Mouse (Mus musculus): ENCODE results near the gene Pigr. TPM values are rescaled to one million over a fixed set of nuclear protein-coding genes. Genes with fewer than 3 reads are reported as not detected.

Pigr gene
- 0.13 and 0.21 TPM in 2 replicates for polyA plus RNA-seq (2015; fragmentation: Nextera tagmentation; extraction: Ambion mirVana)

GRCm38 (mm10) chr1:130826448-130826847 lies at the start of gene Pigr:
TSS of gene Pigr (plus strand) at chr1:130826684.
- no peak for ATAC-seq (ENCODE audit: low read depth)
- Histone ChIP-seq H3K36me3 (no peaks in the 10 kb centered on the region), H3K27me3 (no peaks in the 10 kb centered on the region), H3K9ac (no peak within 1 kb of the TSS), H3K4me3 (replicated peaks) (no peak within 1 kb of the TSS), H3K9me3 (replicated peaks) (no peaks in the 10 kb centered on the region), H3K4me2 (no peak within 1 kb of the TSS), H3K4me1 (replicated peaks) (peaks cover 8% of the 10 kb centered on the region; the same call in 1 of the 2 replicates), H3K27ac (no peak within 1 kb of the TSS)
- DNase-seq: no peak
- WGBS (ENCODE audit: insufficient replicate concordance): 61% methylated on average over 5 of the region's 5 CpGs

- 70% methylated on average over 3 of the region's 3 CpGs for WGBS (ENCODE audit: insufficient replicate concordance)
- H3K4me2 ChIP-seq: no peak overlapping the region
- ATAC-seq (ENCODE audit: low read depth) (no peak), DNase-seq (no peak)
- H3K9me3 ChIP-seq (replicated peaks): no peaks in the 10 kb centered on the region
- H3K36me3 ChIP-seq: no peaks in the 10 kb centered on the region
- H3K27ac ChIP-seq: no peak overlapping the region
- 0 out of 2 replicates have a peak, but pooled peaks cover 3% of the 10 kb centered on the region for H3K4me1 ChIP-seq (replicated peaks)
- no peak overlapping the region for H3K4me3 ChIP-seq (replicated peaks)
- H3K27me3 ChIP-seq: no peaks in the 10 kb centered on the region
- H3K9ac ChIP-seq: no peak overlapping the region
These were observed 46.6 kb upstream of the Pigr start for GRCm38 (mm10) chr1:130779867-130780266.

GRCm38 (mm10) chr1:130784054-130784453 lies 42.4 kb upstream of the Pigr start:
- no peaks in the 10 kb centered on the region for H3K36me3 ChIP-seq
- H3K27ac ChIP-seq: no peak overlapping the region
- H3K4me3 ChIP-seq (replicated peaks): no peak overlapping the region
- ATAC-seq (ENCODE audit: low read depth) (no peak), DNase-seq (peak; percentile 22)
- no peak overlapping the region for H3K4me2 ChIP-seq
- H3K27me3 ChIP-seq: 0 out of 2 replicates have a peak, but pooled peaks cover 2% of the 10 kb centered on the region
- no peak overlapping the region for H3K9ac ChIP-seq
- 25% methylated on average over 4 of the region's 4 CpGs for WGBS (ENCODE audit: insufficient replicate concordance)
- 0 out of 2 replicates have a peak, but pooled peaks cover 3% of the 10 kb centered on the region for H3K4me1 ChIP-seq (replicated peaks)
- H3K9me3 ChIP-seq (replicated peaks): no peaks in the 10 kb centered on the region

GRCm38 (mm10) chr1:130787001-130787400 lies 39.5 kb upstream of the Pigr start:
- Histone ChIP-seq H3K4me1 (replicated peaks) (0 out of 2 replicates have a peak, but pooled peaks cover 3% of the 10 kb centered on the region), H3K9ac (no peak overlapping the region), H3K4me3 (replicated peaks) (no peak overlapping the region), H3K9me3 (replicated peaks) (no peaks in the 10 kb centered on the region), H3K4me2 (no peak overlapping the region), H3K27ac (no peak overlapping the region), H3K36me3 (no peaks in the 10 kb centered on the region), H3K27me3 (0 out of 2 replicates have a peak, but pooled peaks cover 2% of the 10 kb centered on the region)
- WGBS (ENCODE audit: insufficient replicate concordance): 29% methylated on average over 4 of the region's 4 CpGs
- ATAC-seq (ENCODE audit: low read depth) (no peak), DNase-seq (no peak)

- Histone ChIP-seq H3K9me3 (replicated peaks) (no peaks in the 10 kb centered on the region), H3K4me3 (replicated peaks) (no peak overlapping the region), H3K36me3 (no peaks in the 10 kb centered on the region), H3K9ac (no peak overlapping the region), H3K4me1 (replicated peaks) (no peaks in the 10 kb centered on the region), H3K27me3 (0 out of 2 replicates have a peak, but pooled peaks cover 2% of the 10 kb centered on the region), H3K4me2 (no peak overlapping the region), H3K27ac (no peak overlapping the region)
- 36% methylated on average over 3 of the region's 3 CpGs for WGBS (ENCODE audit: insufficient replicate concordance)
- DNase-seq: no peak
- ATAC-seq (ENCODE audit: low read depth): peak; percentile 20; the same call in 1 of the 2 replicates
These were observed 36.7 kb upstream of the Pigr start for GRCm38 (mm10) chr1:130789512-130790451.

GRCm38 (mm10) chr1:130795331-130795730 lies 31.2 kb upstream of the Pigr start:
- Histone ChIP-seq H3K27ac (no peak overlapping the region), H3K4me3 (replicated peaks) (no peak overlapping the region), H3K4me1 (replicated peaks) (no peaks in the 10 kb centered on the region), H3K36me3 (no peaks in the 10 kb centered on the region), H3K4me2 (no peak overlapping the region), H3K9me3 (replicated peaks) (no peaks in the 10 kb centered on the region), H3K9ac (no peak overlapping the region), H3K27me3 (no peaks in the 10 kb centered on the region)
- no peak for ATAC-seq (ENCODE audit: low read depth)
- no peak for DNase-seq
- WGBS (ENCODE audit: insufficient replicate concordance): 57% methylated on average over 2 of the region's 2 CpGs

GRCm38 (mm10) chr1:130796967-130797684 lies 29.4 kb upstream of the Pigr start:
- Histone ChIP-seq H3K36me3 (no peaks in the 10 kb centered on the region), H3K27ac (no peak overlapping the region), H3K4me2 (no peak overlapping the region), H3K27me3 (no peaks in the 10 kb centered on the region), H3K4me3 (replicated peaks) (no peak overlapping the region), H3K9ac (no peak overlapping the region), H3K4me1 (replicated peaks) (no peaks in the 10 kb centered on the region), H3K9me3 (replicated peaks) (no peaks in the 10 kb centered on the region)
- no peak for ATAC-seq (ENCODE audit: low read depth)
- WGBS (ENCODE audit: insufficient replicate concordance): 54% methylated on average over 8 of the region's 8 CpGs
- no peak for DNase-seq

- Histone ChIP-seq H3K4me2 (no peak overlapping the region), H3K27ac (no peak overlapping the region), H3K4me3 (replicated peaks) (no peak overlapping the region), H3K27me3 (no peaks in the 10 kb centered on the region), H3K9ac (no peak overlapping the region), H3K4me1 (replicated peaks) (no peaks in the 10 kb centered on the region), H3K9me3 (replicated peaks) (no peaks in the 10 kb centered on the region), H3K36me3 (no peaks in the 10 kb centered on the region)
- no peak for DNase-seq
- ATAC-seq (ENCODE audit: low read depth): no peak
- WGBS (ENCODE audit: insufficient replicate concordance): 43% methylated on average over 6 of the region's 6 CpGs
These were observed 28.4 kb upstream of the Pigr start for GRCm38 (mm10) chr1:130798037-130798436.

GRCm38 (mm10) chr1:130798551-130798950 lies 27.9 kb upstream of the Pigr start:
- DNase-seq (no peak), ATAC-seq (ENCODE audit: low read depth) (no peak)
- H3K4me2 ChIP-seq: no peak overlapping the region
- no peak overlapping the region for H3K27ac ChIP-seq
- no peaks in the 10 kb centered on the region for H3K27me3 ChIP-seq
- H3K9me3 ChIP-seq (replicated peaks): no peaks in the 10 kb centered on the region
- WGBS (ENCODE audit: insufficient replicate concordance): 50% methylated on average over 3 of the region's 3 CpGs
- no peaks in the 10 kb centered on the region for H3K4me1 ChIP-seq (replicated peaks)
- H3K36me3 ChIP-seq: no peaks in the 10 kb centered on the region
- H3K9ac ChIP-seq: no peak overlapping the region
- H3K4me3 ChIP-seq (replicated peaks): no peak overlapping the region

GRCm38 (mm10) chr1:130799399-130799798 lies 27.1 kb upstream of the Pigr start:
- DNase-seq (no peak), ATAC-seq (ENCODE audit: low read depth) (no peak)
- no peak overlapping the region for H3K27ac ChIP-seq
- H3K4me2 ChIP-seq: no peak overlapping the region
- WGBS (ENCODE audit: insufficient replicate concordance): 77% methylated on average over 2 of the region's 2 CpGs
- H3K9ac ChIP-seq: no peak overlapping the region
- H3K4me3 ChIP-seq (replicated peaks): no peak overlapping the region
- no peaks in the 10 kb centered on the region for H3K27me3 ChIP-seq
- H3K36me3 ChIP-seq: no peaks in the 10 kb centered on the region
- no peaks in the 10 kb centered on the region for H3K4me1 ChIP-seq (replicated peaks)
- H3K9me3 ChIP-seq (replicated peaks): no peaks in the 10 kb centered on the region

GRCm38 (mm10) chr1:130800602-130801001 lies 25.9 kb upstream of the Pigr start, which contains the start of gene Fcamr:
TSS of gene Fcamr (plus strand) at chr1:130800902.
- H3K4me3 ChIP-seq (replicated peaks): no peak within 1 kb of the TSS
- H3K4me2 ChIP-seq: no peak within 1 kb of the TSS
- H3K9me3 ChIP-seq (replicated peaks): no peaks in the 10 kb centered on the region
- no peak within 1 kb of the TSS for H3K9ac ChIP-seq
- DNase-seq (no peak), ATAC-seq (ENCODE audit: low read depth) (no peak)
- 58% methylated on average over 8 of the region's 8 CpGs for WGBS (ENCODE audit: insufficient replicate concordance)
- H3K27ac ChIP-seq: no peak within 1 kb of the TSS
- H3K4me1 ChIP-seq (replicated peaks): no peaks in the 10 kb centered on the region
- H3K36me3 ChIP-seq: no peaks in the 10 kb centered on the region
- no peaks in the 10 kb centered on the region for H3K27me3 ChIP-seq
